Mouse (Mus musculus) hindbrain, embryonic 10.5 days (tissue): ENCODE measurements around the gene Amotl2. TPM values are rescaled to one million over a fixed set of nuclear protein-coding genes. Genes with fewer than 3 reads are reported as not detected.

Experiments
- DNase-seq: peaks from one replicate; pipeline ENCODE4 v3.0.0-alpha.2; 2017; ENCODE audit warnings: low spot score
- H3K27ac ChIP-seq: fragments of 300-500 bp; sonication (generic); 2 replicates; pipeline ENCODE4 v1.5.1; 2016; ENCODE audit warnings: mild to moderate bottlenecking, moderate library complexity
- H3K27me3 ChIP-seq: fragments of 300-500 bp; sonication (generic); 2 replicates; pipeline ENCODE4 v1.6.1; 2016; ENCODE audit warnings: mild to moderate bottlenecking; ENCODE audit not compliant: poor library complexity, insufficient read depth, severe bottlenecking
- H3K36me3 ChIP-seq: fragments of 300-500 bp; sonication (generic); 2 replicates; pipeline ENCODE4 v1.6.1; 2016; ENCODE audit warnings: mild to moderate bottlenecking, moderate library complexity
- H3K4me1 ChIP-seq: fragments of 300-500 bp; sonication (generic); replicated peaks from 2 replicates; pipeline ENCODE4 v1.6.1; 2016; ENCODE audit warnings: mild to moderate bottlenecking
- H3K4me3 ChIP-seq: fragments of 300-500 bp; sonication (generic); 2 replicates; pipeline ENCODE4 v1.5.1; 2016; ENCODE audit warnings: mild to moderate bottlenecking, moderate library complexity
- H3K9me3 ChIP-seq: fragments of 300-500 bp; sonication (generic); 2 replicates; pipeline ENCODE4 v1.6.1; 2016; ENCODE audit warnings: mild to moderate bottlenecking, moderate library complexity
- WGBS: fragments of 180-500 bp; shearing (Covaris S2); methylation state at CpG from one replicate; pipeline ENCODE4 v1.1.7; 2016; 5-methylcytosine and 5-hydroxymethylcytosine counted together
- polyA plus RNA-seq: library from polyadenylated mRNA; unstranded; fragments of >200 nt; fragmentation: Nextera tagmentation; extraction: Ambion mirVana; gene quantifications from 2 replicates; pipeline ENCODE4 v1.2.1, GENCODE M21; 2016

Gene Amotl2
- polyA plus RNA-seq, 1 experiment from 2014 or later: 70.1 TPM

- no peak overlapping the region for H3K4me3 ChIP-seq
- H3K9me3 ChIP-seq: no peaks in the 10 kb centered on the region
- DNase-seq: no peak
- 73% methylated on average over 15 of the region's 15 CpGs for WGBS
- peaks cover 8% of the 10 kb centered on the region; the same call in 1 of the 2 replicates for H3K27me3 ChIP-seq
- peaks cover 51% of the 10 kb centered on the region for H3K4me1 ChIP-seq
- no peaks in the 10 kb centered on the region for H3K36me3 ChIP-seq
- H3K27ac ChIP-seq: peak overlapping the region; percentile 70
These were observed 6.9 kb upstream of the Amotl2 start for GRCm38 (mm10) chr9:102709504-102710135.

GRCm38 (mm10) chr9:102710520-102710919, 6.0 kb upstream of the Amotl2 start:
- Histone ChIP-seq H3K36me3 (no peaks in the 10 kb centered on the region), H3K27ac (0 out of 2 replicates have a peak overlapping the region, but pooled peaks have one; percentile 64), H3K4me1 (peaks cover 60% of the 10 kb centered on the region), H3K4me3 (no peak overlapping the region), H3K27me3 (peaks cover 16% of the 10 kb centered on the region), H3K9me3 (no peaks in the 10 kb centered on the region)
- whole genome bisulfite sequencing: 69% methylated on average over 5 of the region's 5 CpGs
- DNase-seq: no peak

DNA sequence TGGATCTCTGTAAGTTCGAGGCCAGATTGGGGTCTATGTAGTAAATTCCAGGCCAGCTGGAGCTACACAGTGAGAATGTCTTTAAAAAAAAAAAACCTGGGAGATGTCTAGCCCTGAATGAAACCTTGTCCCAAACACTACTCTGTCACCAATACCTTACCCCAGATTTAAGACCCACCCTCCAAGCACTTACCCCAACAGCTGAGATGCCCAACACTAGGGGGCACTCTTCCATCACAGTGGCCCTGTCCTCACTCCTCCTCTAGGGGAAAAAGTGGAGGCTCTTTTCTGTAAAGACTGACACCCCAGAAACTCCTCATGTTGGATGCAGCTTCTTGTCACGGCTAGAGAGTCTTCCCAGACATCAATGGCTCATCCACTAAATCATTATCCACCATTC, 2.7 kb upstream of the Amotl2 start:
- no peak overlapping the region for H3K4me3 ChIP-seq
- no peaks in the 10 kb centered on the region for H3K36me3 ChIP-seq
- H3K9me3 ChIP-seq: no peaks in the 10 kb centered on the region
- peaks cover 20% of the 10 kb centered on the region for H3K27me3 ChIP-seq
- peak; percentile 61 for DNase-seq
- H3K27ac ChIP-seq: 0 out of 2 replicates have a peak overlapping the region, but pooled peaks have one; percentile 76
- 43% methylated on average over 2 of the region's 2 CpGs for WGBS
- peaks cover 75% of the 10 kb centered on the region for H3K4me1 ChIP-seq

GRCm38 (mm10) chr9:102714893-102715505, 1.5 kb upstream of the Amotl2 start:
- peak overlapping the region; percentile 76 for H3K27ac ChIP-seq
- H3K4me1 ChIP-seq: peaks cover 80% of the 10 kb centered on the region
- peak; percentile 47 for DNase-seq
- peaks cover 3% of the 10 kb centered on the region for H3K36me3 ChIP-seq
- H3K27me3 ChIP-seq: peaks cover 12% of the 10 kb centered on the region
- 7% methylated on average over 7 of the region's 7 CpGs for WGBS
- peak overlapping the region; percentile 13; the same call in 1 of the 2 replicates for H3K4me3 ChIP-seq
- no peaks in the 10 kb centered on the region for H3K9me3 ChIP-seq

GRCm38 (mm10) chr9:102715506-102715900, 969 bp upstream of the Amotl2 start:
- Histone ChIP-seq H3K27ac (peak overlapping the region; percentile 76), H3K36me3 (peaks cover 8% of the 10 kb centered on the region), H3K9me3 (no peaks in the 10 kb centered on the region), H3K4me1 (peaks cover 80% of the 10 kb centered on the region), H3K4me3 (0 out of 2 replicates have a peak overlapping the region, but pooled peaks have one; percentile 13), H3K27me3 (peaks cover 12% of the 10 kb centered on the region)
- no peak for DNase-seq
- WGBS: 36% methylated on average over 2 of the region's 2 CpGs

DNA sequence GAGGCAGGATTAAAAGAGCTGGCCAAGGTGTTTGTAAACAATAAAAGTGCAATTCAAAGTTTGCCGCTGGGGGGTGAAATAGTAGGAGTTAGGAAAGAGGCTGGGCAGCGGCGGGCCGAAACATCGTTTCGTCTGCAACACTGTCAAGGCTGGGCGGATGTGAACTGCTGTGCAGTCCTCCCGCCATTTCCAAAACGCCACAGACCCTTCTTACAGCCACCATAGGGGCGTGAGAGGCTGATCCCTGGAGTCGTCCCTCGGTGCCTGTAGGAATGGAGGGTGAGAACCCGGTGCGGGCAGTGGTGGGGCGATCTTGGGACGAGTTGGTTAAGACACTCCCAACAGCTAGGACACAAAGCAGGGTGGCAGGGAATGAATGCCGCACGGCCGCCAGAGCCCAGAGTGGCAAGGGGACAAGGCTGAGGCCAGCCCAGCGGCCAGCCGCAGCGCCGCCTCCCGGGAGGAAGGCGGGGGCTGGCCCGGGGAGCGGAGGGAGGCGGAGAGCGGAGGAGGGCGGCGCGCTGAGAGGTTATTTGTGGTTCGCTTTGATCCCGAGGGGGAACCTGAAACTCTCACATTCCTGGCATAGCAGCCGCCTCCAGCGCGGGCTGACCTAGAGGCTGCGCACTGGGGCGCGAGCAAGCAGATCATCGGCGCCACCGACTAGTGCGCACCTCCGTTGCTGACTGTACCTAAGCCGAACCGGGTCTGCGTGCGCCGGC, 853 bp downstream of the Amotl2 start:
- DNase-seq: peak; percentile 92
- Histone ChIP-seq H3K27me3 (peaks cover 12% of the 10 kb centered on the region), H3K9me3 (no peaks in the 10 kb centered on the region), H3K4me1 (peaks cover 84% of the 10 kb centered on the region), H3K27ac (peak overlapping the region; percentile 99), H3K36me3 (peaks cover 26% of the 10 kb centered on the region), H3K4me3 (peak overlapping the region; percentile 84)
- WGBS: 0% methylated on average over 50 of the region's 50 CpGs

DNA sequence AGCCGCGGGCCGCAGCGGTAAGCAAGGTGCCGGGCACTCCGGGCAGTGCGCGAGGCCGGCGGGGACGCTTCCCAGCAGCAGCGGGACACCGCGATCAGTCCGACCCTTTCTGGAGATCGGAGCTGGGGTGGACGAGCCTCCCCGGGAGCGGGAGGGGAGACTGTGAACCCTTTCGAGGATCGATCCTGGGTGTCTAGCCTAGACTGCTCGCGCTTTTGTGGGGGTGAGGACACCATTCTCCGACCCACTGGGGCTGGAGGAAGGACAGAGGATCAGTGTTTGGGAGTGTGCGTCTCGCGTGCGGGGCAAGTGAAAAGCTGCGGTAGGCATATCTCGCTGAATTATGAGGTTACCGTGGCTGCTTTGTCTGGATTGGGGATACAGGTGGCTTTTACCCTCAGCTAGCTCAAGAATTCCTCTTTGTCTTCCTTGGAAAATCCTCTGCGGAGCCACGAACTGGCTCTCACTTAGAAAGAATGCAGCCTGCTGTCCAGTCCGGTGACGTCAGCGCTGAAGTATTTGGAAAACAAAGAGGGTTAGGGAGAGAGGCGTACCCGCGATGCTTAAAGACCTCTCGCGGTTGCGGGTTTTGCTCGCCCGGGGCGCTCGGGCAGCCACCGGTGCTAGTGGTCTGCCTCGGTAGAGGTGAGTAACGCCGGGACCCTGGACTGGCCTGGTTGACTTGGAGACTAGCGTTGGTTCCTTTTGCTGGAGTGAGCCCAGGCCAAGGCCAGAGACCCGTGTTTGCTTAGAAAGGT, 1.6 kb downstream of the Amotl2 start:
- peaks cover 34% of the 10 kb centered on the region for H3K36me3 ChIP-seq
- under 1% methylated on average over 52 of the region's 52 CpGs for WGBS
- no peaks in the 10 kb centered on the region for H3K9me3 ChIP-seq
- peaks cover 90% of the 10 kb centered on the region for H3K4me1 ChIP-seq
- H3K4me3 ChIP-seq: peak overlapping the region; percentile 84
- DNase-seq: peak; percentile 90
- peaks cover 12% of the 10 kb centered on the region for H3K27me3 ChIP-seq
- H3K27ac ChIP-seq: peak overlapping the region; percentile 99

GRCm38 (mm10) chr9:102718676-102719075, 2.2 kb downstream of the Amotl2 start:
- Histone ChIP-seq H3K36me3 (peaks cover 40% of the 10 kb centered on the region), H3K27ac (peak overlapping the region; percentile 99), H3K27me3 (peaks cover 12% of the 10 kb centered on the region), H3K9me3 (no peaks in the 10 kb centered on the region), H3K4me3 (peak overlapping the region; percentile 84), H3K4me1 (peaks cover 92% of the 10 kb centered on the region)
- under 1% methylated on average over 21 of the region's 21 CpGs for WGBS
- peak; percentile 39 for DNase-seq

DNA sequence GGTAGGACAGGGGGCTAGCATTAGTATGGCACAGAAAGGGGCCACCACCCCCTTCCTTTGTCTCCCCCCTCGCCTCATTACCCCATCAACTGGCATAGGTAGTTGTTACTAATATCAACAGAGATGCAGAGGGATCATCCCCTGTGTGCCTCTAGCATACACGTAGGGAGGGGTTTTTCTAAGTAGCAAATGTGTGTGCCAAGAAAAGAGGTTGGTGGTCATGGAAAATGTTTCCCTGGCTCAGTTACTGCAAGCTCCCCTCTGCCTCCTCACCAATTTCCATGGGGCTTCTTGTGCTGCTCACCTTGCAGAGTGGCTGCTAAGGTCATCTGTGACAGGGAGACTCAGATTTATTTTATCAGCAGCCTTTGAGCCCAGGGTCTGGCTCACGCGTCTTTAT, 2.6 kb downstream of the Amotl2 start:
- H3K27me3 ChIP-seq: peaks cover 12% of the 10 kb centered on the region
- H3K4me3 ChIP-seq: peak overlapping the region; percentile 84
- peaks cover 92% of the 10 kb centered on the region for H3K4me1 ChIP-seq
- peak overlapping the region; percentile 99 for H3K27ac ChIP-seq
- no peak for DNase-seq
- 2% methylated on average over 4 of the region's 4 CpGs for WGBS
- no peaks in the 10 kb centered on the region for H3K9me3 ChIP-seq
- peaks cover 44% of the 10 kb centered on the region for H3K36me3 ChIP-seq

DNA sequence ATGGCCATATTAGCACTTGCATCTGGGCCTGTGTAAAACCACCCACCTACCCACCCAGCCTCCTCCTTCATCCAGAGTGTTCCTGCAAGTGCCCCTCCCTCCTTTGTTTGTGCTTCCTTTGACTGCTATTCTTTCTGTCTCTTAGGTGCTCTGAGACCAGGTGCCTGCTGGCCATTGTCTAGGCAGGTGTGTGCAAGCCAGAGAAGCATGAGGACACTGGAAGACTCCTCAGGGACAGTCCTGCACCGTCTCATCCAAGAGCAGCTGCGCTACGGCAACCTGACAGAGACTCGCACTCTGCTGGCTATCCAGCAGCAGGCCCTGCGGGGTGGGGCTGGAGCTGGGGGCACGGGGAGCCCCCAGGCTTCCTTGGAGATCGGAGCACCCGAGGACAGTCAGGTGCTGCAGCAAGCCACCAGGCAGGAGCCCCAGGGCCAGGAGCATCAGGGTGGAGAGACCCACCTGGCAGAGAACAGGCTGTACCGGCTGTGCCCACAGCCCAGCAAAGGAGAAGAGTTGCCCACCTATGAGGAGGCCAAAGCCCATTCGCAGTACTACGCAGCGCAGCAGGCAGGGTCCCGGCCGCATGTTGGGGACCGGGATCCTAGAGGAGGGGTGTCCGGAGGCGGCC, 3.6 kb downstream of the Amotl2 start:
- H3K27me3 ChIP-seq: peaks cover 9% of the 10 kb centered on the region
- DNase-seq: no peak
- peaks cover 53% of the 10 kb centered on the region for H3K36me3 ChIP-seq
- 68% methylated on average over 17 of the region's 17 CpGs for WGBS
- peaks cover 92% of the 10 kb centered on the region for H3K4me1 ChIP-seq
- H3K4me3 ChIP-seq: peak overlapping the region; percentile 84
- H3K27ac ChIP-seq: peak overlapping the region; percentile 99
- no peaks in the 10 kb centered on the region for H3K9me3 ChIP-seq

GRCm38 (mm10) chr9:102720567-102721167, 4.2 kb downstream of the Amotl2 start:
- H3K4me3 ChIP-seq: peak overlapping the region; percentile 84
- WGBS: 68% methylated on average over 18 of the region's 18 CpGs
- peaks cover 3% of the 10 kb centered on the region for H3K27me3 ChIP-seq
- H3K27ac ChIP-seq: peak overlapping the region; percentile 99
- H3K36me3 ChIP-seq: peaks cover 60% of the 10 kb centered on the region
- DNase-seq: no peak
- H3K9me3 ChIP-seq: no peaks in the 10 kb centered on the region
- H3K4me1 ChIP-seq: peaks cover 92% of the 10 kb centered on the region
